Mouse (Mus musculus) neural tube, embryonic 11.5 days (tissue): Measurements from ENCODE around the gene Sod2. TPM values are rescaled to one million over a fixed set of nuclear protein-coding genes. Genes with fewer than 3 reads are reported as not detected.
"Not testable (repeated sequence)": the region's sequence is repeated elsewhere in the genome, so short reads cannot be mapped to it uniquely, and the experiment has no call there.

Experiments
- ATAC-seq: fragments of 200-750 bp; cut with Nextera tagmentation; 2 replicates; pipeline ENCODE4 v1.8.0; 2017; ENCODE audit warnings: moderate number of reproducible peaks, mild to moderate bottlenecking, moderate TSS enrichment, moderate library complexity; ENCODE audit not compliant: insufficient read depth, low FRiP score, low TSS enrichment
- DNase-seq: peaks from one replicate; pipeline ENCODE4 v3.0.0-alpha.2; 2015; ENCODE audit warnings: low spot score
- H3K27ac ChIP-seq: fragments of 300-500 bp; sonication (generic); 2 replicates; pipeline ENCODE4 v1.5.1; 2014; ENCODE audit warnings: low read depth, mild to moderate bottlenecking, low read length
- H3K27me3 ChIP-seq: fragments of 300-500 bp; sonication (generic); 2 replicates; pipeline ENCODE4 v1.6.1; 2014; ENCODE audit warnings: mild to moderate bottlenecking, low read length, mixed read lengths; ENCODE audit not compliant: control insufficient read depth, insufficient read depth
- H3K36me3 ChIP-seq: fragments of 300-500 bp; sonication (generic); 2 replicates; pipeline ENCODE4 v1.6.1; 2014; ENCODE audit warnings: mild to moderate bottlenecking, low read length, moderate library complexity, mixed read lengths; ENCODE audit not compliant: control insufficient read depth, insufficient read depth
- H3K4me1 ChIP-seq: fragments of 300-500 bp; sonication (generic); 2 replicates; pipeline ENCODE4 v1.6.1; 2014; ENCODE audit warnings: low read length, mixed read lengths; ENCODE audit not compliant: control insufficient read depth, insufficient read depth
- H3K4me2 ChIP-seq: fragments of 300-500 bp; sonication (generic); 2 replicates; pipeline ENCODE4 v1.6.1; 2014; ENCODE audit warnings: low read depth, mild to moderate bottlenecking, moderate library complexity
- H3K4me3 ChIP-seq: fragments of 300-500 bp; sonication (generic); 2 replicates; pipeline ENCODE4 v1.5.1; 2014; ENCODE audit warnings: low read depth, low read length
- H3K9ac ChIP-seq: fragments of 300-500 bp; sonication (generic); 2 replicates; pipeline ENCODE4 v1.6.1; 2014; ENCODE audit warnings: mild to moderate bottlenecking, low read length
- H3K9me3 ChIP-seq: fragments of 300-500 bp; sonication (generic); 2 replicates; pipeline ENCODE4 v1.6.1; 2016; ENCODE audit warnings: low read length; ENCODE audit not compliant: control insufficient read depth
- WGBS: fragments of 180-500 bp; shearing (Covaris S2); extraction: QIAGEN DNeasy Blood & Tissue Kit; methylation state at CpG from one replicate; pipeline ENCODE4 v1.1.7; 2014; 5-methylcytosine and 5-hydroxymethylcytosine counted together
- polyA plus RNA-seq: library from polyadenylated mRNA; unstranded; fragments of >200 nt; fragmentation: Nextera tagmentation; extraction: Ambion mirVana; gene quantifications from 2 replicates; pipeline ENCODE4 v1.2.1, GENCODE M21; 2014

Gene Sod2
- polyA plus RNA-seq, 1 experiment from 2014 or later, result 116 TPM

- not testable (repeated sequence) for H3K9me3 ChIP-seq, H3K36me3 ChIP-seq, H3K27me3 ChIP-seq, H3K27ac ChIP-seq, H3K4me1 ChIP-seq, H3K4me2 ChIP-seq, H3K9ac ChIP-seq, H3K4me3 ChIP-seq
- WGBS, result 13% methylated on average over 3 of the region's 4 CpGs
- ATAC-seq (peak; percentile 73), DNase-seq (peak; percentile 54)
Observed at GRCm38 (mm10) chr17:13043846-13044673, 37.4 kb downstream of the Sod2 start.

GRCm38 (mm10) chr17:13052124-13052813 lies 45.6 kb downstream of the Sod2 start, which contains the start of gene Gpr31b:
Gpr31b (minus strand) TSS chr17:13052296.
- DNase-seq, ATAC-seq, H3K9me3 ChIP-seq, H3K4me1 ChIP-seq, H3K9ac ChIP-seq, H3K4me2 ChIP-seq, H3K36me3 ChIP-seq, H3K27ac ChIP-seq, H3K27me3 ChIP-seq, H3K4me3 ChIP-seq: not testable (repeated sequence)
- WGBS, result no CpG with 5 or more reads among the region's 8 CpGs

GRCm38 (mm10) chr17:13060804-13061203 lies 54.2 kb downstream of the Sod2 start, which contains the start of gene Tcp10b:
Tcp10b (plus strand) TSS chr17:13061104.
- H3K4me2 ChIP-seq, H3K27ac ChIP-seq, H3K4me3 ChIP-seq, H3K9ac ChIP-seq, H3K4me1 ChIP-seq, H3K27me3 ChIP-seq, ATAC-seq, H3K36me3 ChIP-seq, H3K9me3 ChIP-seq, DNase-seq: not testable (repeated sequence)
- WGBS, result 90% methylated on average over 4 of the region's 4 CpGs

DNA sequence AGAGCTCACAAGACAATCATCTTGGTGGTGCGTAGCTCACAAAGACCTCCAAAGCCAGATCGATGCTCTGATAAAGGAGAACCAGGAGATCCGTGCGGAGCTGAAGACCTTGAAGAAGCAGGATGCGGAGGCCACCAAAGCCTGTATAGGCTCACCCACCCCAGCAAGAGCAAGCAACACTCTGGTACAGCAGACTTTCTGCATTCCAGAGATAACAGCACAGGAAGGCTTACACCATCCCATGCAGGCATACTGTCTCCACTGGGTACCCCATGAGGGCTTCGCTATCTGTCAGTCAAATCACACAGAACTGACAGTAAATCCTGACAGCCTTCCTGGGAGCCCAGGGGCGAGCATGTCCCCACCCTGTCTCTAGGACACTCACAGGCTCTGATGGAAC lies 56.2 kb downstream of the Sod2 start:
- 92% methylated on average over 2 of the region's 7 CpGs for WGBS
- not testable (repeated sequence) for H3K9ac ChIP-seq, H3K4me2 ChIP-seq, ATAC-seq, H3K4me1 ChIP-seq, H3K9me3 ChIP-seq, H3K36me3 ChIP-seq, H3K27me3 ChIP-seq, H3K4me3 ChIP-seq, H3K27ac ChIP-seq, DNase-seq

GRCm38 (mm10) chr17:13067864-13068385 lies 61.3 kb downstream of the Sod2 start:
- not testable (repeated sequence) for H3K27ac ChIP-seq, H3K36me3 ChIP-seq, DNase-seq, H3K4me3 ChIP-seq, H3K9ac ChIP-seq, H3K27me3 ChIP-seq, H3K4me1 ChIP-seq, H3K4me2 ChIP-seq, ATAC-seq, H3K9me3 ChIP-seq
- WGBS, result no CpG with 5 or more reads among the region's 4 CpGs

GRCm38 (mm10) chr17:13069227-13069626 lies 62.6 kb downstream of the Sod2 start:
- H3K9me3 ChIP-seq, H3K9ac ChIP-seq, DNase-seq, H3K4me1 ChIP-seq, H3K27me3 ChIP-seq, H3K4me3 ChIP-seq, H3K4me2 ChIP-seq, H3K27ac ChIP-seq, ATAC-seq, H3K36me3 ChIP-seq: not testable (repeated sequence)
- 78% methylated on average over 3 of the region's 5 CpGs for WGBS

Other genes with a start within 250 kb of the Sod2 start
- gene Igf2r, start 237.2 kb upstream of the Sod2 start, polyA plus RNA-seq, result 24.1 and 24.4 TPM in 2 replicates
- gene Mas1, start 138.7 kb upstream of the Sod2 start, polyA plus RNA-seq, result 0.19 and 0.28 TPM in 2 replicates
- gene Mrgprh, start 130.8 kb upstream of the Sod2 start, polyA plus RNA-seq, result not detected in 2 replicates
- 1.2 and 2.9 TPM in 2 replicates for gene Pnldc1, start 96.6 kb upstream of the Sod2 start, polyA plus RNA-seq
- 530 and 560 TPM in 2 replicates for gene Tcp1, start 91.1 kb upstream of the Sod2 start, polyA plus RNA-seq
- gene Mrpl18, start 90.5 kb upstream of the Sod2 start, polyA plus RNA-seq, result 159 TPM in 2 replicates
- gene Acat3, start 66.2 kb upstream of the Sod2 start, polyA plus RNA-seq, result 0.42 and 1.0 TPM in 2 replicates
- 332 and 361 TPM in 2 replicates for gene Acat2, start 46.1 kb upstream of the Sod2 start, polyA plus RNA-seq
- 137 and 141 TPM in 2 replicates for gene Wtap, start 12.7 kb upstream of the Sod2 start, polyA plus RNA-seq
- gene Gpr31b, start 45.5 kb downstream of the Sod2 start, polyA plus RNA-seq, result not detected in 2 replicates
- 0.16 TPM in 1 of 2 replicates, not detected in the other for gene Tcp10b, start 54.3 kb downstream of the Sod2 start, polyA plus RNA-seq
- gene Unc93a, start 125.0 kb downstream of the Sod2 start, polyA plus RNA-seq, result not detected in 2 replicates
- not detected in 2 replicates for gene Smok2a, start 214.3 kb downstream of the Sod2 start, polyA plus RNA-seq
- not detected in 2 replicates for gene Smok2b, start 223.4 kb downstream of the Sod2 start, polyA plus RNA-seq